Mouse (Mus musculus) midbrain, postnatal 0 days (tissue): ENCODE results near the gene Katnbl1. TPM values are rescaled to one million over a fixed set of nuclear protein-coding genes. Genes with fewer than 3 reads are reported as not detected.
A peak's percentile ranks its signal among the peaks of the same experiment; 100 is the strongest.

ENCODE experiments used
- ATAC-seq: fragments of 200-750 bp; cut with Nextera tagmentation; 2 replicates; pipeline ENCODE4 v1.8.0; 2017; ENCODE audit warnings: moderate number of reproducible peaks, mild to moderate bottlenecking, moderate TSS enrichment, moderate library complexity; ENCODE audit not compliant: low FRiP score
- DNase-seq: peaks from one replicate; pipeline ENCODE4 v3.0.0-alpha.2; 2015; ENCODE audit warnings: low spot score
- H3K27ac ChIP-seq: fragments of 300-500 bp; sonication (generic); 2 replicates; pipeline ENCODE4 v1.5.1; 2014; ENCODE audit warnings: low read depth, mild to moderate bottlenecking, low read length, mixed read lengths
- H3K27me3 ChIP-seq: fragments of 300-500 bp; sonication (generic); 2 replicates; pipeline ENCODE4 v1.6.1; 2014; ENCODE audit warnings: low read length, control low read depth, mixed read lengths; ENCODE audit not compliant: insufficient read depth
- H3K36me3 ChIP-seq: fragments of 300-500 bp; sonication (generic); 2 replicates; pipeline ENCODE4 v1.6.1; 2014; ENCODE audit warnings: low read length, control low read depth, mixed read lengths; ENCODE audit not compliant: insufficient read depth
- H3K4me1 ChIP-seq: fragments of 300-500 bp; sonication (generic); 2 replicates; pipeline ENCODE4 v1.6.1; 2014; ENCODE audit warnings: mild to moderate bottlenecking, control low read depth, antibody characterized with exemption, low read length, mixed read lengths; ENCODE audit not compliant: insufficient read depth
- H3K4me2 ChIP-seq: fragments of 300-500 bp; sonication (generic); 2 replicates; pipeline ENCODE4 v1.6.1; 2014; ENCODE audit warnings: low read depth, mild to moderate bottlenecking, low read length, mixed read lengths; ENCODE audit not compliant: poor library complexity, severe bottlenecking
- H3K4me3 ChIP-seq: fragments of 300-500 bp; sonication (generic); 2 replicates; pipeline ENCODE4 v1.5.1; 2014; ENCODE audit warnings: low read depth, mild to moderate bottlenecking, low read length, moderate library complexity
- H3K9ac ChIP-seq: fragments of 300-500 bp; sonication (generic); replicated peaks from 2 replicates; pipeline ENCODE4 v1.6.1; 2014; ENCODE audit warnings: mild to moderate bottlenecking, low read length, moderate library complexity, mixed read lengths; ENCODE audit not compliant: poor library complexity, severe bottlenecking
- H3K9me3 ChIP-seq: fragments of 300-500 bp; sonication (generic); 2 replicates; pipeline ENCODE4 v1.6.1; 2016; ENCODE audit warnings: low read length, control low read depth
- CTCF ChIP-seq: IDR thresholded peaks from 2 replicates; pipeline ENCODE4 v1.5.1; 2016; ENCODE audit warnings: antibody characterized with exemption, mild to moderate bottlenecking
- WGBS: fragments of 180-500 bp; shearing (Covaris S2); extraction: QIAGEN DNeasy Blood & Tissue Kit; methylation state at CpG from one replicate; pipeline ENCODE4 v1.1.7; 2014; 5-methylcytosine and 5-hydroxymethylcytosine counted together
- polyA plus RNA-seq: library from polyadenylated mRNA; unstranded; fragments of >200 nt; fragmentation: Nextera tagmentation; extraction: Ambion mirVana; gene quantifications from 2 replicates; pipeline ENCODE4 v1.2.1, GENCODE M21; 2015
- total RNA-seq: library from RNA; depleted of rRNA; stranded (reverse); fragments of >200 nt; gene quantifications from 2 replicates; pipeline ENCODE4 v1.2.3, GENCODE M21; 2014; rRNA removed

Katnbl1 gene
- 15.1 and 18.7 TPM in 2 replicates for total RNA-seq
- 19.8 and 20.1 TPM in 2 replicates for polyA plus RNA-seq

DNA sequence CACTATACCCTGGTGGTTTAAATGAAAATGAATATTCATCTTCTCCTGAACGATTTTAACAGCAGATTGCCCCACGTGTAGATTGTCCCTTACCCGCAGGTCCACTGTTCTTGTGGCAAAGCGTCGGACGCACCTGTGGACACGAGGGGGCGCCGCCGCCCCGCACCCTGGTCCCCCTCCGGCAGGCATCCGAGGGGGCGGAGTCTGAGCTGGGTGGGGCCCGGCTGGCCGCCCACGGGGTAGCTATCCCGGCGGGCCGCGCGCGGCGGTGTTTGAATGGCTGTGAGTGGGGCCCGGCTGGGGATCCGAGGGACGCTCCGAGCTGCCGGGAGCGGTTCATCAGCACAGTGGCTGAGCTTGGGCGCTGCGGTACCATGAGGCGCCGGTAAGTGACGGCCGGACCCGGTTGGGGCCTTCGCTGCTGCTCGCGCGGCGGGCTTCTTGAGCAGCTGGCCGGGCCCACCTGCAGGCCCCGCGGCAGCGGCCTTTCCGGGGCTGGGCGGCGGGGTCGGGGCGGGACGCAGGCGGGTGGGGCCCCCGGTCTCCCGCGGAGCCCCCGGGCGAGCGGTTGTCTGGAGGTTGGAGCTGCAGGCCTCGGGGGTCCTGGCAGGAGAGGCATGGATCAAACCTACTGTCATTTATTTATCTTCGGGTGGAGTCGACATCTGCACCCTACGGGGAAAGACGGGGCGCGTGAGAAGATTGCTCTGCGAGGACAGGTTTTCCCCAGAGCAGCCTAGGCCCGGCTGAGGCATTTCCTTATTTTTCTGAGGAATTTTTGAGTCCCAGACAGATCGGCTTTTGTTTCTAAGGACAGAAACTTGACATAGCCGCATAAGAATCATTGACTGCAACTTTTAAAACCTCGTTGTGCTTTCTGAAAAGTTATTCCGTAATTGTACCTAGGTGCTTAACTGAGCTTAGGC, at the start of gene Katnbl1:
Gene Katnbl1 (plus strand): TSS at position 239 of the 926 bp plus-strand sequence.
- peak within 1 kb of the TSS; percentile 94 for H3K9ac ChIP-seq
- no peaks in the 10 kb centered on the region for H3K9me3 ChIP-seq
- ATAC-seq (peak; percentile 97), DNase-seq (peak; percentile 93)
- H3K27ac ChIP-seq, result peak within 1 kb of the TSS; percentile 80
- WGBS, result under 1% methylated on average over 62 of the region's 72 CpGs
- peak within 1 kb of the TSS; percentile 96 for H3K4me3 ChIP-seq
- no peaks in the 10 kb centered on the region for H3K27me3 ChIP-seq
- peak; percentile 91 for TF ChIP-seq CTCF
- H3K4me2 ChIP-seq, result peak within 1 kb of the TSS; percentile 48
- H3K36me3 ChIP-seq, result no peaks in the 10 kb centered on the region
- no peaks in the 10 kb centered on the region for H3K4me1 ChIP-seq

DNA sequence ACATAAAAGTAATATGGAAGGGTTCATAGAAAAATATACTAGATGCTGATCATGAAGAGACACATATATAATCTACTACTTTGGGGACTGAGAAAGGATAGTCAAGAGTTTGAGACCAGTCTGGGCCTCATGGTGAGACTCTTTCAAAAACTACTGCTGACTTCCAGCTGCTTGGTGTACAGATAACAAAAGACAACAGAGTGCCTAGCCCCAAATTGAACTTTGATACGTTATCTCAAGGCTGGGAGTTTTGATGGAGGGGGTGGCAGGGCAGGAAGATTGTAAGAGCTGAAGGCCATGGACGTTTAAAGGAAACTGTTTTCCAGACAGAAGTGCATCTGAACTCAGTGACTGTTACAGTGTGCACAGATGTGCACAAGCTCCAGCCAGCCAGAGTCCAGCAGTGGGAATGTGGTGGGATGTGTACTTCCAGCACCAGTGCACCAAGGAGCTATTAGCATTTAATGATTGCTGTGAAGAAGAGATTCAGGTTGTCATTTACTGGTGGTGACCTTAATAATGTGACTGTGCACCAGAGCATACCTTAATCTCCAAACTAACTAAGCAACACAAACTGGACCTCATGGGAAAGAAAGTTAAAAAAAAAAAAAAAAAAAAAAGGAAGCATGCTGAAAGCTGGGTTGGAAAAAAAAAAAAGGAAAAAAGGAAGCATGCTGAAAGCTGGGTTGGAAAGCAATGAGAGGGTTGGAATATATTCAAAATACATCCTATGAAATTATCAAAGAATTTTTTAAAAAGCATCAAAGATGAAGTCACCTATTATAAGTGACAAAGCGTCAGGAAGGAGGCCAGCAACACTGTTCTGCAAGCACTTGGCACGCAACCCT, 46.7 kb upstream of the Katnbl1 start:
- no peaks in the 10 kb centered on the region for H3K27me3 ChIP-seq
- 73% methylated on average over 4 of the region's 4 CpGs for WGBS
- ATAC-seq, result no peak

DNA sequence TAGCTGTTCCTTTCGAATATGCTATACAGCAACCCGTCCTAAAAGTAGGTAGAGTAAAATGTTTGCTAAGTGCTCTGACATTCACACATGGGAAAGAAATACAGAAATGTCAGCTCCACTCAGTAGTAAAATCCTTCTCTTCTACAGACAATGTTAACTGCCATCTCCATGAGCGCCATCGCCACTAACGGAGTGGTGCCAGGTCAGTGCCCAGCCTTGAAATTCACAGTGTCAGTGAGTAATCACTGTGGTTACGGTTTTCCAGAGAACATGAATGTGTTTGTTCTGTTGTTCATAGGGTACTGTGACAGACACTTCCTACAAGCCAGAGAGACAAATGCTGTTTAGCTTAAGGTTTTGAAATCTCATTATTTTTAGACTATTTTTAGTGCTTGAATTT, 41.8 kb upstream of the Katnbl1 start:
- Histone ChIP-seq H3K36me3 (peaks cover 35% of the 10 kb centered on the region), H3K27ac (no peak overlapping the region), H3K4me3 (no peak overlapping the region), H3K4me1 (no peaks in the 10 kb centered on the region), H3K27me3 (no peaks in the 10 kb centered on the region), H3K9me3 (no peaks in the 10 kb centered on the region), H3K4me2 (no peak overlapping the region), H3K9ac (no peak overlapping the region)
- no peak for DNase-seq
- ATAC-seq, result no peak
- no peak for TF ChIP-seq CTCF
- WGBS, result 92% methylated on average over 6 of the region's 6 CpGs

More for the DNA sequence above, 46.7 kb upstream of the Katnbl1 start:
- Histone ChIP-seq H3K9me3 (no peaks in the 10 kb centered on the region), H3K4me2 (no peak overlapping the region), H3K4me1 (no peaks in the 10 kb centered on the region), H3K9ac (no peak overlapping the region), H3K4me3 (no peak overlapping the region), H3K36me3 (peaks cover 21% of the 10 kb centered on the region; the same call in 1 of the 2 replicates), H3K27ac (no peak overlapping the region)
- DNase-seq, result no peak
- TF ChIP-seq CTCF, result no peak

DNA sequence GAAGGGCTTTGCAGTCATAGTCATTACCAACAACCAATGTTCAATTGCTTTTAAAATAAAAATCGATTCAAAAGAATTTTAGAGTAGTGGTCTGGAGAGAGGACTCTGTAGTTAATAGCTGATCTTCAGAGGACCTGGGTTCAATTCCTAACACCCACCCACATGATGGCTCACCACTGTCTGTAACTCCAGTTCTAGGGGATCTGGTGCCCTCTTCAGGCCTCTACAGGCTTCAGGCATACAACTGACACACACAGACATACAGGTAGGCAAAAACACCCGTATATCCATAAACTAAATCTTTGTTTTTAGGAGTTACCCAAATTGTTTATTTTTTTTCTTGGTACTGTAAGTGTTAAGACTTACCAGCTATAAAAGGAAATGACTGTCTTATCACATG, 39.3 kb upstream of the Katnbl1 start:
- DNase-seq, result peak; percentile 3
- Histone ChIP-seq H3K4me1 (no peaks in the 10 kb centered on the region), H3K4me3 (no peak overlapping the region), H3K9ac (no peak overlapping the region), H3K4me2 (no peak overlapping the region), H3K27ac (no peak overlapping the region), H3K9me3 (no peaks in the 10 kb centered on the region), H3K27me3 (no peaks in the 10 kb centered on the region), H3K36me3 (peaks cover 38% of the 10 kb centered on the region)
- peak; percentile 41 for TF ChIP-seq CTCF
- 92% methylated on average over 2 of the region's 2 CpGs for WGBS
- no peak for ATAC-seq

GRCm38 (mm10) chr2:112341117-112341516, 37.9 kb upstream of the Katnbl1 start:
- TF ChIP-seq CTCF, result no peak
- Histone ChIP-seq H3K4me2 (no peak overlapping the region), H3K9me3 (no peaks in the 10 kb centered on the region), H3K27ac (no peak overlapping the region), H3K9ac (no peak overlapping the region), H3K4me1 (no peaks in the 10 kb centered on the region), H3K4me3 (no peak overlapping the region), H3K36me3 (peaks cover 35% of the 10 kb centered on the region), H3K27me3 (no peaks in the 10 kb centered on the region)
- DNase-seq (no peak), ATAC-seq (no peak)
- WGBS, result 71% methylated on average over 3 of the region's 3 CpGs
